Mouse (Mus musculus) cerebral cortex, adult 2 months (tissue): ENCODE results near the gene Sdsl.

Source experiments
- WGBS: fragments of 180-500 bp; shearing (Covaris S2); methylation state at CpG from one replicate; pipeline ENCODE4 v1.1.7; 2018; 5-methylcytosine and 5-hydroxymethylcytosine counted together

The Sdsl gene

DNA sequence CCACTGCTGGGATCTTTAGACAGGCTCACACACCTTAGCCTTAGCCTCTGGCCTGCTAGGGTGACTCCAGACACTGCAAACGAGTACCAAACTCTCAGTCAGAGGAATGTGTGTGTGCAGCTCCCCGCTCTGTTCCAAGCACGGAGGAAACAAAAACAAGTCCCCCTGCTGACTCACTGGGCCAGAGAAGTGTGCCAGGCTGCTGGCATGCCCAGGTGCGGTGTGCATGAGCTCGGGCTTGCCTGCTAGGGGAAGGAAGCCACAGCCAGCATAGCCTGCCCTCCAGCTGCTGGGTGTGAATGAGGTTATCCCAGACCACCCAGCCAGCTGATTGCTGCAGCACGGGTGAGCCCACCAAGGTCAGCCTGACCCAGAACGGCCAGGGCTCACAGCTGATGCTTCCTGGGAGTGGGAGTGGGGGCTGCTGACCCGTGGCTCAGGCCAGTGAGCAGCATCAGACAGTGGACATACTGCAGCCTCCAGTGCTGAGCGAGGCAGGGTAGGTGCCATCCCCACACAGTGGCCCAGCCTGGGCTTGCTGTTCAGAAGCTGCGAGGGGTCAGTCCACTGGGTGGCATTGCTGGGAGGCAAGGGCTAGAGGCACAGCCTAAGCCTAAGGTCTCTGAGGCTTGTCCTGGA, 22.6 kb upstream of the Sdsl start:
- 54% methylated on average over 10 of the region's 10 CpGs for WGBS

DNA sequence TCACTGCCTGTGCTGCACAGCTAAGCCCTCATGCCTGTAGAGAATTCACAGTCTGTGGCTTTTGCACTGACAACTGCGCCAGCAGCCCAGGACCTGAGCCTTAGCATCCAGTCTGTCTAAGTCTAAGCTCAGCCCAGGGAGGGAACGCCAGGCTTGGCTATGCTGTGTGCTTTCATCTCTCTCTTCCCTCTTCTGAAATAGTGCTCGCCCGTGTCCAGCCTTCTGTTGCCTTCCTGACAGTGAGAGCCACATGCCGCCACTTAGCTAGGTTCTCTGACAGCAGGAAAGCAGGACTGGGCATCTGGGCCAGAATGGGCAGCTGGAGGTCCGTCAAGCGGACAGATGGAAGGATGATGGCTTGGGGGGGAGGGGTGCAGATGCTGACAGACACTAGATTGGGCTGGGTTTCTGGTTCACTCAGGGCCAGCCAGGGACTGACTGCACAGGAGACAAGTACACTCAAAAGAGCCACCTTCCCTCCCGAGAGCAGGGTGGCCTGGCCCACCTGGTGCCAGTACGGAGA, 21.3 kb upstream of the Sdsl start:
- WGBS = 62% methylated on average over 9 of the region's 9 CpGs

DNA sequence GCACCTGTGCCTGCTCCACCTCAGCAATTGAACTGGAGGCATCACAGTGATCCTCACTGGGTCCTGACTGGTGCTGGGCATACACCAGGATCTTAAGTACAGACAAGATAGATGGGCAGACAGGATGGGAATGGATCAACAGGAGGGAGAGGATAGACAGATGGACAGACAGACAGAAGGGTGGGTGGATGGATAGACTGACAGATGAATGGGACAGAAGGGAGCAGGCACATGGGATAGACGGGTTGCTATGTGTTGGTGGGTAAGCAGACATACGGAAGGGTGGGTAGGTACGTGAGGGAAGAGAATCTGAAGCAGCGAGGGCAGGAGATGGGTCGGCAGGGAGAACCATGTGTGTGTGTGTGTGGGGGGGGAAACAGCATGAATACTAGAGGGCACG, 20.8 kb upstream of the Sdsl start:
- 70% methylated on average over 6 of the region's 6 CpGs for WGBS

DNA sequence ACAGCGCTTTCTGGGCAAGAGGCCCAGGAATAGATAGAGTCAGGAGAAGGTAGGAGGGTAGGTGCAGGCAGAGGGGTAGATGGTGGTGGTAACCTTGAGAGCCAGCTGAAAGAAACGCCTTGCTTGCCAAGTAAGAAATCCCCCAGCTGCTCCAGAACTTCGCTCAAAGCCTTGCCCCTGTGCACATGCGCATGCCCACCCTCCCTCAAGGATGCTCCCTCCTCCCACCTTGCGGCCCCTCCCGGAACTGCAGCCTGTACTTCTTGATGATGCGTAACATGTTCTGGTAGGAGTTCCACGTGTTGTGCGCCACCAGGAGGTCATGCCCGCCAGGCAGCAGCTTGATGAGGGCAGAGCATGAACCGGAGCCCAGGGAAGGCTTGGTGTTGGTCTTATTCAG, 19.8 kb upstream of the Sdsl start:
- WGBS = 66% methylated on average over 11 of the region's 11 CpGs

DNA sequence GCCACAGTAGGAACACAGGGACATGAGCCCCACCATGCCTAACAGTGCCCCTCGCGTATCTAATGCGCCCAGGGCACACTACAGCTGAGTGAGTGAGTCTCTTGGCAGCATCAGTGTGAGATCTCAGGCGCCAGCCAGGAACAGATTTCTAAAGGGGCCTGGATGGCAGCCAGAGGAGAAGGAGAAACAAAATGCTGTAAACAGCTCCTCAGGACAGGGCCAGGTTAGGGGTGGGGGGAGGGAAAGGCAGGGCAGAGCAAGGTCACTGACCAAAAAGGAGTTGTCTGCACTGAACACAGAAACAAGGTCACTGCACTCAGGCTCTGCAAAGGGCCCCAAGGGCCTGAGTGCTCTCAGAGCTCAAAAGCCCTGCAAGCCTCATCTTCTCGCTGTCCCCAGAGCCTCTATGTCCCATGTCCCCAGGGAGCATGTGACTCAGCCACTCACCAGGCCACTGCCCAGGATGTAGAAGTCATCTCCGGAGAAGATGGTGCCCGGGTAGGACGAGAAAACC, 18.1 kb upstream of the Sdsl start:
- 40% methylated on average over 8 of the region's 8 CpGs for WGBS

DNA sequence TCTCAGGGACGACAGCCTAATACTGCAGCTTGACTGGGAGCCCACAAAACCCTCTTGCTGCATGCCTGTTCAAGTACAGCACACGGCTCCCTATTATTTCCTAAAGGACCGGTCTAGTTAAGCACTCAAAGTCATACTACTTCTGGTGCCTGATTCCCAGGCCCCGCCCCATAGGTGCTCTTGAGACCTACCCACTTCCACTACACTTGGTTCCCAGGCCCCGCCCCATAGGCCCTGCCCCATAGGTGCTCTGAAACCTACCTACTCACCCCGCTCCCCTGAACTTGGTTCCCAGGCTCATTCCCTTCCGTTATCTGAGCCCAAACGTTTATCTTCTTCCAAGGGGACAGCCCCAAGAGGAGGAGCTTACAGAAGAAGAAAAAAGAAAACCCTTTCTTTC, 15.2 kb upstream of the Sdsl start:
- 89% methylated on average over 8 of the region's 8 CpGs for WGBS

DNA sequence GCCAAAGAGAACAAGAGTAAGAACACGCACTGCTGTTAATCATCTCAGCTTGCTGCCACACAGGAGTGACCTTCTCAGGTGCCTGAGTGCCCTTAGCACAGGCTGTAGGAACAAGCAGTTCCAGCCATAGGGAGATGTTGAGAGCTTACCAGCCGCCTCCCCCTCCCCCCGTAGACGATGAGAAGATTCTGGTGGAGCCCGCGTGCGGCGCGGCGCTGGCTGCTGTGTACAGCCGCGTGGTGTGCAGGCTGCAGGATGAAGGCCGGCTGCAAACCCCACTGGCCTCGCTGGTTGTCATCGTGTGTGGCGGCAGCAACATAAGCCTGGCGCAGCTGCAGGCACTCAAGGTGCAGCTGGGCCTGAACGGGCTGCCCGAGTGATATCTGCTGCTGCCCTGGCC, 10.8 kb upstream of the Sdsl start:
- 83% methylated on average over 19 of the region's 19 CpGs for WGBS

DNA sequence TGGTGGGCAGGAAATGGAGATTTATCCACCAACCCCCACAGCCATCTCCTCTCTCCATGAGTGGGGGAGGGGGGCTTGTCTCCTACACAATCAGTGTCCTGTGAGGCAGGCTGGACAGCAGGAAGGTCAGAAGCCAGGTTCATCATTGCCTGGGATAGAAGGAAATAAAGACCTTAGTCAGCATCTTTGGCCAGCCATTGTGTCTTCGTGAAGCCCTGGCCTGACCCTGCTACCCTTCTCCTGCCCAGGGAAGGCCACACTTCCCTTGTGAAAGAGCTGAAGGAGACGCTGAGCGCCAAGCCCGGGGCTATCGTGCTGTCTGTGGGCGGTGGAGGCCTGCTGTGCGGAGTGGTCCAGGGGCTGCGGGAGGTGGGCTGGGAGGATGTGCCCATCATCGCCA, 8.6 kb upstream of the Sdsl start:
- WGBS = 43% methylated on average over 9 of the region's 9 CpGs

DNA sequence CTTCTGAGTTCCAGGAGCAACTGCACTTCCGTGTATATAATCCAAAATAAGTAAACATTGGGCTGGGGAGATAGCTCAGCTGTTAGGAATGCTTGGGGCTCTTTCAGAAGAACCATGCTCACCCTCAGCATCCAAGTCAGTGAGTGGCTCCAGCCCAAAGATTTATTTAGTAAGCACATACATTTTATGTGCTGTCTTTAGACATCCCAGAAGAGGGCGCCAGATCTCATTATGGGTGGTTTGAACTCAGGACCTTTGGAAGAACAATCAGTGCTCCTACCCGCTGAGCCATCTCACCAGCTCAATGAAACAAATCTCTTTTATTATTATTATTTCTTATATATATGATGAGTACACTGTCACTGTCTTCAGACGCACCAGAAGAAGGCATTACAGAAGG, 6.9 kb upstream of the Sdsl start:
- WGBS = 71% methylated on average over 4 of the region's 4 CpGs

DNA sequence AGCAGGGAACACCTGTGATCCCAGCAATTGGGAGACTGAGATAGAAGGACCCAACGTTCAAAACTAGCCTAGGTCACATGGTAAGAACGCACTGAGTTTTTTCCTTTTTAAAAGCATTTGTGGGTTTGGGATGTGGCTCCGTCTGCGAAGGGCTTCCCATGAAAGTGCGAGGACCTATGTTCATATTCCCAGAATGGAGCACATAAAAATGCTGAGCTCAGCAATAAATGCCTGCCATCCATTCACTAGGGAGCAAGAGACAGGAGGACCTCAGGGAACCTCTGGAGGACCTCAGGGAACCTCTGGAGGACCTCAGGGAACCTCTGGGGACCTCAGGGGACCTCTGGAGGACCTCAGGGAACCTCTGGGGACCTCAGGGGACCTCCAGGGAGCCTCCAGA, 5.4 kb upstream of the Sdsl start:
- 89% methylated on average over 5 of the region's 5 CpGs for WGBS

DNA sequence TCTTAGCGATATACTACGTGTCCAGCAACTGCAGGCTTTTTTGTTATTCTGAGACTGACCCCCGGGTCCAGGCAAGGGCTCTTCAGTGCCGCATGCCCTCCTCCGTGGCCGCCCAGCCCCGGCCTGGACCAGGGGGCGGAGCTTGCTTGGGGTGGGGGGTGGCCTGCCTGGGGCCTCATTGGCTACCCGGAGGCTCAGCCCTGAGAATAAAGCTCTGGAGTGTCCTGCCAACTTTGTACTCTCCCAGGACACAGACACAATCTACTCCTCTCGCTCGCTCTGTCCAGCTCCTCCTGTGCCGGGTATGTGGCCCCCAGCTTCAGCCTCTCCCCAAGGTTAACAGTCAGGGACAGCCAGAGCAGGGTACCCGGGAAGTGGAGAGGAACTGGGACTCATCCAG, 3.7 kb upstream of the Sdsl start, which contains the start of gene Sds:
Gene Sds, plus strand, starts transcription at position 231 of the 400 bp plus-strand sequence.
- 22% methylated on average over 13 of the region's 13 CpGs for WGBS

DNA sequence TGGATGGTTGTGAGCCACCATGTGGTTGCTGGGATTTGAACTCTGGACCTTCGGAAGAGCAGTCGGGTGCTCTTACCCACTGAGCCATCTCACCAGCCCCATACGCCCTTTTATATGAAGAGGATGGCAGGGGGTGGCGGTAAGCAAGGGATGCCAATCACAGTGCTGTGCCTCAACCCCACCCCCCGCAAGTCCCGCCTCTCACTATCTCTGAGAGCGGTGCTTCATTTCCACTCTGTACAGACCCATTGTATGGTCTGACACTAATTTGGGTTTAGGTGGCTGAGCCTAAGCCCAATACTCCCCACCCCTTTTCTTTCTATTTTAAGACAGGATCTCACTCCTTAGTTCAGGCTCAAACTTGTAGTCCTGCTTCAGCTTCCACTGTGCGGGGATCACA, 3.3 kb upstream of the Sdsl start:
- 62% methylated on average over 8 of the region's 8 CpGs for WGBS

DNA sequence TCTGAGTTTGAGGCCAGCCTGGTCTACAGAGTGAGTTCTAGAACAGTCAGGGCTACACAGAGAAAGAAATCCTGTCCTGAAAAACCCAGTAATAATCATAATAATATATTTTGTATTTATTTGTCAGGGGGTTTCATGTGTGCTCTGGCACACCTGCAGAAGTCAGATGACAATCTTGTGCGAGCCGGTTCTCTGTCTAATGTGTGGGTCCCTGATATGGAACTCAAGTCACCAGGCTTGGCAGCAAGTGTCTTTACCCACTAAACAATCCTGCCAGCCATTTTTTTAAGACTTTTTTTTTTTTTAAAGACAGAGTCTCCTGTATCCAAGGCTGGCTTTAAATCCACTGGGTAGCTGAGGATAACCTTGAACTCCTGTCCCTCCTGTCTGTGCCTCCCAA, 751 bp upstream of the Sdsl start:
- WGBS = 96% methylated on average over 2 of the region's 2 CpGs

DNA sequence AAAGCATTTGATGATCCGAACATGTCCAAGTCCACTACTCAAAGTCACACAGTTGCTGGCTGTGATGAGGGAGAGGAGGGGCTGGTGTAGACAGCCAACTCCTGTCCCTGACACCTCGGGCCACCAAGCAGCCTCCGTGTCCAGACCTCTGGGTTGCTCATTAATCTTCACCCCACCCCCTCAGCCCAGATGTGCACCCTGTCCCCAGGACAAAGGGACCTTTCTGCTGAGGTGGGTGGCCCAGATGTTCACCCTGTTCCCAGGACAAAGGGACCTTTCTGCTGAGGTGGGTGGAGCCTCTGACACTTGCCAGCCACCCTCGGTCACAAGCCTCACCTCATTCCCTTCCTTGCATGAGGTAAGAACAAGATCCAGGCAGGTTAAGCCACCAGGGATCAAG, 1.1 kb downstream of the Sdsl start:
- WGBS = 60% methylated on average over 4 of the region's 4 CpGs

DNA sequence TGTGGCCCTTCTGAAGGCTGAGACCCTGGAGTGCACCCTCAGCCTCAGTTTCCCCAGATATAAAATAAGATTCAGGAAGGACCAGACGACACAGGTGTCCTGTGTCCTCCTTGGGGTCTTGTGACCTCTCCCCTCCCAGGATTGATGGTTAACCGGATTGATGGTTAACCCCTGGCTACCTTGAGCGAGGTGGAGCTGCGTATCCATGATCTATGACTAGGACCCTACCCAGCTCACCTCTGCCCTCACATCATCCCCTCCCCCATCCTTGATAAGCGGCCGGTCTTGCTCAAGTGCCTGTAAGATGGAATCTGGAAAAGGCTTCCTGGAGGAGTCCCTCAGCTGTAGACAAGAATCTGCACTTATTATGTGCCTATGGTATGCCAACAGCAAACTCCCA, 3.8 kb downstream of the Sdsl start:
- 90% methylated on average over 6 of the region's 6 CpGs for WGBS

DNA sequence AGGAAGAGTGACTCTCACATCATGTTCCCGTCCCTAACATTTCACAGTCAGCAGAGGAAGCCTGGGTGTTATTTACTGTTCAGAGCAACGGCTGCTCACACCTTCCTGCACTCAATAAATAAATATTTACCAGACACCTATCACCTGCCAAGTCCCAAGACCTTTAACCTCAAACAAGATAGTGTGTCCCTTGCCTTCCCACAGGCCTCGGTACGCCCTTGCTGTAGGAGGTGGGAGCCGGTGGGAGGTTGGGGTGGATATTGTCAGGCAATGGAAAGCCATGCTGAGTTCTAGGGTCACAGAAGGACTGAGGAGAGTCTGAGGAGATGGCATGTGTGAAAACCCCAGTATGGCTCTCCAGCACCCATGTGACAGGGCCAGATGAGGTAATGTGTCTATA, 4.3 kb downstream of the Sdsl start:
- 86% methylated on average over 5 of the region's 5 CpGs for WGBS

DNA sequence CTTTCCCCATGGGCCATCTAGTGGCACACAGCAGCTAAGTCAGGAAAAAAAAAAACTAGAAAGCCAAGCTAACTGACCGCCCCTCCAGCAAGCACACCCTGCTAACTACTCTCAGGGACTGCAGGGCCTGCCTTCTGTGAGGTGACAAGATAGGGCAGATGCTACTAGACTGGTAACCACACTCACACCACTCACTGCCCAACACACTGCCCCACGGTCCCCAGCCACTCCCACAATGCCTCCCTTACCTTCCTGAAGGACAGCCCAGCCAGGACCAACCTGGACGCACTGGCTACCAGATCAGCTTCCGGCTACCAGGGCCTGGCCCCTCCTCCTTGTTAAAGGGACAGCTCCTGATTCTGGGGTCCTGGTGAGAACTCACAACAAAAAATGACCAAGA, 5.6 kb downstream of the Sdsl start:
- WGBS = 32% methylated on average over 4 of the region's 4 CpGs

DNA sequence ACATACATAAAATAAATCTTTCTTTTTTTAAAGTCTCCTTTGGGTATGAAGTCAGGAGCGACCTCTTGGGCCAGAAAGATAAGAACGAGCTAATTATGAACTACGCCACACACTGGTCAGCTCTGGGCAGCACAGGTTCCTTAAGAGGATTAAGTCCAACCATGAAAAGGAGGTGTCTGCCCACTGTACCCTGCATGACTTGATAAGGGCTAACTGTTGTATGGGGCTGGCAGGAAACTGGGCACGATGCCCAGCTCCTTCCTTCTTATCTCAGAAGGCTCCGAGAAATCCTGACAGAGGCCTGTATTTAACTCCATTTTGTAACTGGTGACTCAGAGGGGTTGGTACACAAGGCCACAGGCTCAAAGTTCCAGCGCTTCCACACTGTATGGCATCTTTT, 6.8 kb downstream of the Sdsl start:
- 65% methylated on average over 6 of the region's 6 CpGs for WGBS

DNA sequence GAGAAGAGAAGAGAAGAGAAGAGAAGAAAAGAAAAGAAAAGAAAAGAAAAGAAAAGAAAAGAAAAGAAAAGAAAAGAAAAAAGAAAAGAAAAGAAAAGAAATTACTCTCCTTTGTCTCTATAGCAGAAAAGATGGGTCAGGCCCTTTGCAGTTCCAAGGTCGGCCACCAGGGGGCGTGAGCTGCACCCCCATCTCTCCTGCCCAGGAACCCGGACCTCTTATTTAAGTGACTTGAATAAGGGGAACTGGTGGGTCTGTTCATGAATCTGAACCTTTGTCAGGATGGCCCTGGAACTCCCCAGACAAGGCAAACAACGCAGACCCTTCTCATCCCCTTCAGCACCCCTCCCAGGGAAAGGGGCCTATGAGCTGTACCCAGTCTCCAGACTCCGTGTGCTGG, 7.5 kb downstream of the Sdsl start:
- WGBS = 37% methylated on average over 5 of the region's 5 CpGs

DNA sequence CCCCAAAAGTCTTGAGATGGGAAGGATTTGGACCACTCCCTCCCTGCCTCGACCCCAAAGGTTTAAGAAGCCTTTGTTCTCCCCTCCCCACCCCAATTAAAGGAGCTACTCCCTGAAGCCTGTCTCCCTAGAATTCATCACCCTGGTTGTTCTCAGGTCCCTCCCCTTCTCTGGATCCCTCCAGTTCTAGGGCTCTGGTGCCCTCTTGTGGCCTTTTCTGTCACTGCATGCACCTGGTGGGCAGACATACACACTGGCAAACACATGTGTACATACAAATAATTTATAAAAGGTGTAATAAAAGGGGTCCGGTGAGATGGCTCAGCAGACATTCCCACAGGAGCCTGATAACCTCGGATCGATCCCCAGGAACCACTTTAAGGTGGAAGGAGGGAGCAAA, 8.3 kb downstream of the Sdsl start:
- 80% methylated on average over 4 of the region's 4 CpGs for WGBS

DNA sequence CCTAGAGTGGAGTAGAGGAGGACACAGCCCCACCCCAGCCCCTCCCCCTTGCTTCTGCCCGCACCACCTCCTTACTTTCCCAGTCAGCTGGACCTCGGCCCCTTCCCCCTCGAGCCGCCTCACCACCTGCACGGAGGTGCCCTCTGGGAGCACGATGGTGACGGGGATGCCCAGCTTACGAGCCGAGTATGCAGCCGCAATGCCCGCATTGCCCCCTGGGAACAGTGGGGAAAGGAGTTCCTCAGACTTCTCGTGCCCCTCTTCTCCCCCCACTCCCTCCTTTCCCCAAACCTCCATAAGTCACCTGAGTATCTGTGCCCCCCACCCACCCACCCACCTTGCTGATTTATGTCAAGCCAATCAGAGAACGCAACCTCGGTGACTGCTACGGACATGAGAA, 10.7 kb downstream of the Sdsl start:
- 75% methylated on average over 15 of the region's 15 CpGs for WGBS

DNA sequence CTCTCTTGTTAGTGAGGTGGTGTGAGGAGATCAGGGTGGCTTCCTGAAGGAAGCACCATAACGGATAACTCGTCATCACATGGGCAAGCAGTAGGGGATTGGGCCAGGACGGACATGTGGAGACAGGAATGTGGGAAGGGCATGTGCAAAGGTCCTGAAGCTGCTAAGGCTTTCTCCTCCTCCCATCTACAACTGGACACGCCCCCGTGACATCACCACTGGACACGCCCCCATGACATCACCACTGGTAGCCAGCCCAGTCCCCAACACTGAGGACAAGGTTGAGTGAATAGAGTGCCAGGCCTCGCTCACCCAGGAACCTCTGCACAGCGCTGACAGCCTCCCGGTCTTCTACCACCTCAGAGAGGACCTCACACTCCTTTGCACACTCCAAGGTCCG, 13.5 kb downstream of the Sdsl start:
- 84% methylated on average over 10 of the region's 10 CpGs for WGBS

DNA sequence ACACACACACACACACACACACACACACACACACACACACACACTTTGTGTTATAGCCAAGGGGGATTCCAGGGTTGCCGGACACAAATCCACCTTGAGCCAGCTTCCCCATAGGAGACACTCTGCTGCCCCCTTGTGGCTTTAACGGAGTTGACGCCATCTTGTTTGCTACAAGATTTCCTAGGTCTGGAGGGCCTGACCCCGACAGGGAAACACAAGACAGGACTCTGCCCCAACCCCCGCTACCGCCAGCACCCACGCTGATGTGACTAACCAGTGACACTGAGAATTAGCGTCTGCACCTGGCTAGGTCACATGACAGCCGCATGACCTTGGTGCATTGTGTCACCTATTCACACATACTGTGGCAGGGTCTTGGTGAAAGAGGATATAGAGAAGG, 15.0 kb downstream of the Sdsl start:
- WGBS = 12% methylated on average over 9 of the region's 9 CpGs
